Mouse (Mus musculus) splenic B cell, adult 2 months (primary cell): ENCODE measurements at regions not wholly inside any gene's neighbourhood (a gene's known extent, or its start where the extent isn't known, plus 50 kb on each side); places are given as distances from the start of the nearest gene placed in this dataset.

Source experiments
- DNase-seq: peaks from one replicate; pipeline ENCODE4 v3.0.0-alpha.2; 2011; ENCODE audit warnings: low read depth, low spot score
- H3K27me3 ChIP-seq: 2 replicates; pipeline ENCODE4 v1.6.1; 2012; ENCODE audit warnings: mild to moderate bottlenecking, low read length, moderate library complexity, mixed read lengths; ENCODE audit not compliant: control insufficient read depth, poor library complexity, insufficient read depth, severe bottlenecking
- H3K36me3 ChIP-seq: 2 replicates; pipeline ENCODE4 v1.6.1; 2012; ENCODE audit warnings: mild to moderate bottlenecking, low read length, moderate library complexity, mixed read lengths; ENCODE audit not compliant: control insufficient read depth, poor library complexity, insufficient read depth, severe bottlenecking

DNA sequence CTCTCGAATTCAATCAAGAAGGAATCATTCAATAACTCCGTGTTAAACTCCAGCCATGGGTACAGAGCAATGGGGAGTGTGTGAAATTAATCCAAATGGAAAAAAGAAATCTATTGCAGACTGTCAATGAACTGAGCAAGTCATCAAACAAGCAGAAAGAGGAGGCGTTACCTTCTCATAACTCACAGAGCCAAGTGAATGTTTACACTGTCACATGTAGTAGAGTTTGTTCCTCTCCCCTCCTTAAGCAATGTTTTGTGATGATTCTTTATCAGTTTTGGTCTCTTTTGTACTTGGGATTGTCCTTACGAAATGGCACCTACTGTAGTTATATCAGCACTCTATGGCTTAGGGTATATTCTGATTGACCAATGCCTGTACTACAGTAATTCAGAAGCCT is 226.6 kb upstream of the Prdm1 start:
- DNase-seq: no peak
- H3K27me3 ChIP-seq: no peaks in the 10 kb centered on the region

DNA sequence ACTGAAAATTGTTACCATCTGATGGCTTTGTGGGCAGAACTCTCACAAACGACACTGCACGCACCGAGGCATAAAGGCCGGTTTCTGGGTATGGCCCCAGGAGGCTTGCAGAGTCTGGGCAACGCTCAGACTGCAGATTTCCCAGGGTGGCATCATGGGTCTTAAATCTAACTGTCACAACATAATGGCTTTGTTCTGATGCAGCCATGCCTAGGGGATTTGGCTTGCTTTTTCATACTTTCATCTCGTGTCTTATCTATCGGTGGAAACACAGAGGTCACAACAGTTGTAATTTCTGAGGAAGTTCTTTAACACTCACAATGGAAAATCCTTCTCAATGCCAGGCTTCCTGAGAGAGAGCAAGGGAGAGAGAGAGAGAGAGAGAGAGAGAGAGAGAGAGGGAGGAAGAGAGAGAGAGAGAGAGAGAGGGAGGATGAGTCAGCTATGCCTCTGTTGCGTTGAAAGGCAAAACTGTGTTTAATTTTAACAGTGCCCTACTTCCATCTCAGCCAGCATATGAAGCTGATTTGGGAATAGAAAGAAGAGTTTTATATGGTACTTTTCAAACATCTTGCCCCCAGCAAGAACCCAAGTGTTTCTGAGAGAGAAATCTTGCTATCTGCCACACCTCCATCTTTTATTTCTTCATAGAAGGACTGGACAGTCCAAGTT is 224.6 kb upstream of the Prdm1 start:
- Histone ChIP-seq H3K27me3 (no peaks in the 10 kb centered on the region), H3K36me3 (no peaks in the 10 kb centered on the region)
- no peak for DNase-seq

More for the DNA sequence above, 226.6 kb upstream of the Prdm1 start:
- no peaks in the 10 kb centered on the region for H3K36me3 ChIP-seq

DNA sequence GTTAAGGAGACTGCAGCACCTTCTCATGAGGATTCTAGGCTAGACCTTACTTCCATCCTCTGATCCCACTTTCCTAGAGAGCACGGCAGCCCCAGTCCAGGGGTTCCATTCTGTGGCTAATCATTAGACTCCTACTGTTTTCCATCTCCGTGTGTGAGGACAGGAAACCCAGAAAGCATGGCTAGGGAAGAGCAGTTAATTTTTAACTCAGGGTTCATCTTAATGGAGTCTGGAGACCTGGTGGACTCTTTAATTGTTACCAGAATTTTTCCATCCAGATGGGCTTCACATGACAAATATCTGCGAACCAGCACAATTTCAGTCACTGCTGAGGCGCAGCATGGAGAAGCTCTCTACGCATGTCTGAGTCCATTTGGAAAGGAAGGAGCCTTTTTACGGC is 222.8 kb upstream of the Prdm1 start:
- Histone ChIP-seq H3K27me3 (no peaks in the 10 kb centered on the region), H3K36me3 (no peaks in the 10 kb centered on the region)
- DNase-seq: no peak

DNA sequence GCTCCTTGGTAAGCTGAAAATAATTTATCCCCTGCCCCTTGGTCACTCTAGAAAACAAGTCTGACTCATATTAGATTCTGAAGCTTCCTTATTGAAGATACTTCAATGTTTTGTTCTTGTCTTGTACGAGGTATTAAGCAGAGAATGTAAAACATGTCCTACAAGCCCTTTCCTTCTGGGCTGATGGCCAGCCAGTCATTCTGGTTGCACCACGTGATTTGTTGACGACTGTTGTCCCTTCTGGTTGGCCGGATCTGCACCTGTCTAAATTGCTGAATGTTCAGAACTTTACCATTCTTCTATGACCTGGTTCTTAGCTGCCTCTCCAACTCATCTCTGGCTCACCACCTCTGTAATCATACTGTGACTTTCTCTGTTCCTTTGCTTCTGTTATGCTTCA is 220.9 kb upstream of the Prdm1 start:
- Histone ChIP-seq H3K36me3 (no peaks in the 10 kb centered on the region), H3K27me3 (no peaks in the 10 kb centered on the region)
- DNase-seq: no peak

DNA sequence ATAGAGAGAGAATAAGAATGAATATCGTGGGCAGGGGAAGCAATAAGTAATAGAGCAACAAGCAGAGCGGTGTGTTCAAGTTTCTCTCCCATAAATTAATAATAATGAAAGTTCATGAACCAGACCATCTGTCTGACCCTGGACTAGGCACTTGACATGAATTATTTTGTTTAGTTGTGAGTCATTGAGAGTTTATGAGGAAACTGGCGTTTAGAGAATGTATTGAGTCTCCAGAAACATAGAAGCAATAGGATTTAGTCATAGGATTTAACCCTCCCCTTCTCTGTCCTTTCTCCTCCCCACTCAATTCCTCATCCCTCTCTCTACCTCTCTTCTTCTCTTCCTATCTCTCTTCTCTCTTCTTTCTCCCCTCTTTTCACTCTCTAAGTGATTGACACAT is 219.1 kb upstream of the Prdm1 start:
- Histone ChIP-seq H3K36me3 (no peaks in the 10 kb centered on the region), H3K27me3 (no peaks in the 10 kb centered on the region)
- DNase-seq: no peak

DNA sequence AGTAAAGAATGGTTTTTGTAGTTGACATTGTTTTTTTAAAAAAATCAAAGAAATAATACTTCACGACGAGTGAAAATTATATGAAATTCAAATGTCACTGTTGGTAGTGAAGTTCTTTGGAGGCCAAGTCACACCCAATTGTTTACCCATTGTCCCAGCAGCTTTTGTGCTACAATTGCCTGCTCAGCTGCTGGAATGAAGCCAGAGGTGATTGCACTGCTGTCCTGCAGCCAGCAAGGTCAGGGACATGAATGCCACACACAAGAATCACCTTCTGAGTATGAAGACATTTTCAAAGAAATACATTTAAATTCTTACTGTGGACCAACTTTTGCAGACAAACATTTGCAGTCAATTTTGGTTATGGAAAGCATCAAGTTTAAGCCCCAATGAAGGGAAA is 215.9 kb upstream of the Prdm1 start:
- DNase-seq: no peak
- no peaks in the 10 kb centered on the region for H3K27me3 ChIP-seq
- no peaks in the 10 kb centered on the region for H3K36me3 ChIP-seq

DNA sequence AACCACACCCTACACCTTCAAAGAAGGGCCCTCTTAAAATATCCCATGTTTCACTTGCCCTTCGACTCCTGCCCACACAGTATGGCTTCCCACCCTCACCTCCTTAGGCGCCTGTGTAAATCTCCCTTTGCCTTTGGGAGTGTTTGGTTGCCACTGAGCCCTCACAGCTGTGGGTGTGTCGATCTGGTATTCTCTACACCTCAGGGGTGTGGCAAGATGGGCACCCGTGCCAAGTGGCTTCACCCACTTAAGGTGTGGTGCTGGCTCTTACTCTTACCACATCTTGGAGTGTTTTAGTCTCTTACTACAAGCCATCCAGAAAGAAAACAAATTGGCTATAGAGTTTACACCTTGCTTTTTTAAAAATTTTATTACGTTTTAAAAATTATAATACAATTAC is 205.3 kb upstream of the Prdm1 start:
- Histone ChIP-seq H3K36me3 (no peaks in the 10 kb centered on the region), H3K27me3 (no peaks in the 10 kb centered on the region)
- DNase-seq: no peak

DNA sequence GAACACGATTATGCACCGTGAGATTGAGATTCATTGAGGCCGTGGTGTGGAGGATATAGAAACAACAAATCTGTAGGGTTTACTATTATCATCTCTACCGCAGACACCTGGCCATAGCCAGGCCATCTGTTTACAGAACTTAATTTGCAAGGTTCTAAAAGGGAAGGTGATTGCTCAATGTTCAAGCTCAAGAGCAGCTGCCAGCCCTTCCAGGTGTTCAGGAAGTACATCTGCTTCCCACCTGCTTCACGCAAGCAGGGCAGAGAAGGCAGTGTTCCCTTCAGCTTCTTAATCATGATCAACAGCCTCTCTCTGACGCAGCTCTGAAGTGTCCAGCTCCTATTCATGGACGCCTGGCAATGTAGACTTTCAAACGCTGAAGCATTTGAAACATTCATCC is 202.4 kb upstream of the Prdm1 start:
- H3K27me3 ChIP-seq: no peaks in the 10 kb centered on the region; the same call in 1 of the 2 replicates
- DNase-seq: peak; percentile 31

DNA sequence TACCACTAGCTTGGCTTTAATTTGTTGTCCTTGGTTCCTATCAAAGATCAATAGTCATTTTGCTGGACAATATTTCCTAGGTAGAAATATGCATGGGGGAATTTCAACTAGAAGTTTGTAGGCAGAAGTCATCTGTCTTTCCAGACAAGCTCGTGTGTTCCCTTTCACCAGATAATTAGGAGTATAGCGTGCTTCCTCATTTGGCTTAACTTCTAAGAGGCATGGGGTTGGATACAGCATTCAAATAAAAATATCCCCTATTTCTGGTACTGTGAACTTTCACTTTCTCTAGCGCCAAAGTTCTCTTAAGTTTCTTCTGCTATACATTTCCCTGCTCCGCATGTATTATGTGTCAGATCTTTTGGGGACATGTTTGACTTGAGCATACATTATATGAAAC is 200.7 kb upstream of the Prdm1 start:
- no peaks in the 10 kb centered on the region for H3K36me3 ChIP-seq

More for the DNA sequence above, 202.4 kb upstream of the Prdm1 start:
- H3K36me3 ChIP-seq: no peaks in the 10 kb centered on the region

DNA sequence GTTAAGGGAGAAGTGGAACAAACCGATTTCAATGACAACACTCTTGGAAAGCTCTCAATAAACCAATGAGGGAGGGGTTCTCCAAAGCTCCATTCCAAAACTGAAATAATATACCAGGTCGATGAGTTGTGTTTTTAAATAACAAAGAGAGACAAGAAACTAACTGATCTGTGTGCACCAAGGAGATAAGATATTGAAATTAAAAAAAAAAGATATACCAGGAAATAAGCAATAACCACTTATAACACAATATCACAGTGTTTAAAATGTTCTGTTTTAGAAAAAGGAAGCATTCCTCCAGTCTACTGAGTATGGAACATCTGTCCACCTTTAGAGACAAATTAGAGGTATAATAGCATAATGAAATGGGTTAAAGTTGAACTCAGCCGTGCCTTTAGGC is 196.3 kb upstream of the Prdm1 start:
- Histone ChIP-seq H3K36me3 (no peaks in the 10 kb centered on the region), H3K27me3 (no peaks in the 10 kb centered on the region; the same call in 1 of the 2 replicates)
- DNase-seq: no peak

More for the DNA sequence above, 200.7 kb upstream of the Prdm1 start:
- DNase-seq: peak; percentile 21
- no peaks in the 10 kb centered on the region; the same call in 1 of the 2 replicates for H3K27me3 ChIP-seq

DNA sequence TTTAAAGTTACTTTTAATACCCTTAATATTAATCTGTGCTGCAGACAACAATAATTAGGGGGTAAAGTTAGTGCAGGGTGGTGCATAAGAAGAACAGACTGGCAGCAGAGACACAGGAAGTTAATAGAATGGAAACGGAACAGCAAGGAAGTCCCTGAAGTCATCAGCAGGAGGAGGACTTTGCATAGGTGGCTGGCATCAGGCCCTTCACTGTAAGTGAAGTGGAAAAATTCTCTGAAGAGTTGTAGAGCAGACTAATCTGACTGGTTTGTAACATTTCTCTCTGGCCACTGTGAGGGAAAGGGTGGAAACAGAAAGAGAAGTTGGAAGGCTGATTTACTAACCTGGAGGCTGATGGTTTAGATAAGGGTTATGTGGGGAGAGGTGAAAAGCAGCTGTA is 195.5 kb upstream of the Prdm1 start:
- Histone ChIP-seq H3K36me3 (no peaks in the 10 kb centered on the region), H3K27me3 (no peaks in the 10 kb centered on the region; the same call in 1 of the 2 replicates)
- peak; percentile 23 for DNase-seq

DNA sequence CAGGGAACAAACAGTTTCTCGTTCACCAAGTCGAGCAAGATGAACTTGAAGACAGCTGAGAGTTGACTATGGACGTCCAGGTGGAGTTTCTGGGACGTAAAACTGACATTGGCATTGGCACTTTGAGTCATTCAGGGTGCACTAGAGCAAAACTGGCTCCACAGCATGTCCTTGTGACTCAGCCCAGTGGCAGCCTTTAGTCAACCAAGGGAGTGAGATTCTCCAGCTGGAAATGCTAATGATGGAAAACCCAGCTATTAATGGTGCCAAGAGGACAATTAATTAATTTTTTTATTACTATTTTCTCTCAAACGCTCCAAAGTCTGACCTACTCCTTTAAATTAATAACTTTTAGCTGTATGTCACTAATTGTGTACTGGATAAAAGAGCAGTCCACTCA is 195.0 kb upstream of the Prdm1 start:
- DNase-seq: no peak
- Histone ChIP-seq H3K27me3 (no peaks in the 10 kb centered on the region; the same call in 1 of the 2 replicates), H3K36me3 (no peaks in the 10 kb centered on the region)

DNA sequence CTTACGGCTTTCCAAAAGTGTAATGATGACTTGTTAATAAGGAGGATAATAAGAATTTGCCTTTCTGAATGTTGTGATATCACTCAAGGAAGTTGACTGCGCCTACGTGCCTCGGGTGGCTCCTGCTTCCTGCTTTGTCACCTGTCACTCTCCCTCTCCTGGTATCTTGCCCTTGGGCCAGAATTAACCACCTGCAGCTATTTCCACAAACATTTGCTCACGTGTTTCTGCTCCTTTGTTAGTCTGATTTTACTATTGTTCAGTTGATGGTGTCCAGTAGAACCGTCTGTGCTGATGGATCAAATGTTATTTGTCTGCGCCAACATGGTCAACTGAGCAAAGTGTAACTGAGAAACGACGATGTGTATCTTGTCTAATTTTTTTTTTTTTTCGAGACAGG is 193.4 kb upstream of the Prdm1 start:
- no peak for DNase-seq
- H3K36me3 ChIP-seq: no peaks in the 10 kb centered on the region
- no peaks in the 10 kb centered on the region; the same call in 1 of the 2 replicates for H3K27me3 ChIP-seq

DNA sequence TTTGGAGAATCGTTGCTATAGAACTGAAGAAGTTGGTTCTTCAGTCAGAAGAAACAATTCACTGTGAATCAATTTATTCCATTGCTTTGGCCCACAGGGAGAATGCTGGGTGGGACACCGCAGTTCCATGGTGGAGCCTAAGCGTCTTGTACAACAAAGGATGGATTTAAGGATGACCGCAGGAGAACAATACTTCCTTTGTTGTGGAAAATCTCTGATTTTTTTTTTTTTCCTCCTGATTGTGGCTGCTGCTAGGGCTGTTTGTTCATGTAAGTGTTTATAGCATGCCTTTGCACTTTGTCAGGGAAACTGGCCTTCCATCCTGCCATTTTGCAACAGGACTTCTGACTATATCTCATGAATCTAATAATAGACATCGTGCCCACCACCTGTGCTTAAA is 188.3 kb upstream of the Prdm1 start:
- Histone ChIP-seq H3K27me3 (no peaks in the 10 kb centered on the region), H3K36me3 (no peaks in the 10 kb centered on the region)
- no peak for DNase-seq

DNA sequence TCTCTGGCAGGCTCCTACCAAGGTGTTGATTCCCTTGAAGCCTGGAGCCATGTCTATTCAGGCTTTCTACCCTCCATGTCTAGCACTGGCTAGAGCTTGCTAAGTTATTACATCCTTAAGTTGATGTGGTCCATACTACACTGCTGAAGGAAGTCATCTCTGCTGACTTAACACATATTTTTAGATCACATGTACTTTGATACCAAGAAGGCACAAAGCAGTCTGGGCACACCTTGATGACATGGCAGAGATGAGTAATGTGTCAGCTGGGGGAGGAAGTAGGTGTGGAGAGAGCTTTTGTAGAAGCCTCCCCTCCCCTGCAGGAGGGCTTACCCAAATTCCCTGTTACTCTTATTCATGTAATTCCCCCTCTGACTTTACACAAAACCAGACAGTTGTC is 187.6 kb upstream of the Prdm1 start:
- DNase-seq: no peak
- H3K36me3 ChIP-seq: no peaks in the 10 kb centered on the region
- no peaks in the 10 kb centered on the region for H3K27me3 ChIP-seq

DNA sequence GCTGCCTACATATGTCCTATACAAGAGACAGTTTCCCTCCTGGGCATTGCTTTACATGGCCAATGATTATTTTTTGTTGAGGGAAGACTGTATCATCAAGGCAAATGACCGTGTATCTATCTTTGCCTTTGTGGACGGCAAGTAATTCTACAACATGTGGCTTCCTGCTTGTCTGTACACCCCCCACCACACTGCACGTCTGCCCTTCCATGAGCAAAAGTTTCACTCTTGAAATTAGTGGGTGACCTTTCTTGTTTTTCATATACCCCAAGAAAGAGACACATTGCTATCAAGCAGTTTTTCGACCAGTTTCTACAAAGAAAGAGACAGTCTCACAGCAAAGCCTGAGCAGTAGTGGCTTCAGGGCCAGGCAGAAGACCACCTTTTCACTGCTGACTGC is 180.5 kb upstream of the Prdm1 start:
- Histone ChIP-seq H3K36me3 (no peaks in the 10 kb centered on the region), H3K27me3 (no peaks in the 10 kb centered on the region)
- no peak for DNase-seq
